Mouse (Mus musculus): ENCODE results near the gene Morn2. TPM values are rescaled to one million over a fixed set of nuclear protein-coding genes. Genes with fewer than 3 reads are reported as not detected.
"Not testable (repeated sequence)": the region's sequence is repeated elsewhere in the genome, so short reads cannot be mapped to it uniquely, and the experiment has no call there.

The Morn2 gene
- total RNA-seq (2021) = 1 to 10 TPM; 2.9 to 5.0 TPM
- long read RNA-seq, experiment 1, partial matches to known transcripts = 1 of 4 reads
- long read RNA-seq, experiment 1, other reads (novel, unspliced or antisense) = 1 of 4 reads
- long read RNA-seq, experiment 2, partial matches to known transcripts = 0 of 2 reads
- long read RNA-seq, experiment 2, other reads (novel, unspliced or antisense) = 0 of 2 reads

- peak; percentile 99 for DNase-seq
Measured at GRCm38 (mm10) chr17:80290074-80290657, at the start of gene Morn2, which contains the start of gene Dhx57. TSS of gene Morn2 (plus strand) at chr17:80290203. TSS of gene Dhx57 (minus strand) at chr17:80290476.

GRCm38 (mm10) chr17:80241594-80241993, 48.4 kb upstream of the Morn2 start:
- no peak for DNase-seq

- DNase-seq = no peak
Measured at GRCm38 (mm10) chr17:80243116-80243515, 46.9 kb upstream of the Morn2 start.

DNA sequence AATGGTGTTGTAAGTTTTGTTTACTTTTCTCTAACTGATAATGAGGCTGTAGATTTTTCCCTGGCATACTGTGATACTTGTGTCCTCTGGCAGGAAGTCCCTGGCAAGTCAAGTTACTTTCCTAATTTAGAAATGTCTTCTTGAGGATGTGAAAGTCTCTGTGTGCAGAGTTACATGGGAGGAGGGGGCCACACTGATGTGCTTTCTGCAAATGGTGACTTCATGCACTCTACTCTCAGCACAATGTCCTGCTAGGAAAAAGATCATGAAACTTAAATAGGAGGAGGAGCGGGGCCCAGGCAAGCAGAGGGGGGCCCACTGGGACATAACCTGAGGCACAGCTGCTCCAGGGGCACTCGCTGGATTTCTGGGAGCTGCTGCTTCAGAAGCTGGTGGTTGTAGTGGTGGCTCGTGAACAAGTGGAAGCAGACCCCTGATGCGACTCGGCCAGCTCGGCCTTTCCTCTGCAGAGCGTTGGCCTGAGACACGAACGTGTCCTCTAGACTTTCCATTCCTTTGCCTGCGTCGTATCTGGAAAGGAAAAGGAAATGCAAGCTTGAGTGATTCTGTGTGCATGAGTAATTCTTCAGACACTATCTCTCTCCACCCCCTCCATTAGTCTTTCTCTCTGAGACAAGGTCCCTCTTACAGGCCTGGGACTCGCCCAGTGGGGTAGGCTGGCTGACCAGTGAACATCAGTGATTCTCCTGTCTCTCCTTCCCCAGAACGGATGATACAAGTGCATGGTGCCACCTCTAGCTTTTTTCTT, 37.1 kb upstream of the Morn2 start:
- no peak for DNase-seq

GRCm38 (mm10) chr17:80254421-80254820, 35.6 kb upstream of the Morn2 start:
- DNase-seq = no peak

DNA sequence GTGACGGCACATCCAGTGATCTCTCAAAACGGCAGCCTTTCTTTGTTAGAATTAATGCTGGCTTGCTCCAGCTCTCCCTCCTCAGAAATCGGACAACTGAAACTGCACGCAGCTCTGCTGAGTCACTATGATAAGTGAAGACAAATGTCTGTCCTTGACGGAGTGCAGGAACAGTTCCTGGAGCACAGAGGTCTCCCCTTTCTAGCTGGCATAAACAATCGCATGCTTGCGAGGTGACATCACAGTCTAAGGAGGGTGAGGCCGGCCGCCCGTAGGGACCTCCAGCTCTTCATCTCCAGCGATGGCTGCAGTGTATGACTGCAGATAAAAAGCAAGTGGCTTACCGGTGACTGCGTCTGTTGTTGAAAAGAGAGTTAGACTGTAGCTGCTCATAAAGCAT, 34.8 kb upstream of the Morn2 start:
- DNase-seq = peak; percentile 49

DNA sequence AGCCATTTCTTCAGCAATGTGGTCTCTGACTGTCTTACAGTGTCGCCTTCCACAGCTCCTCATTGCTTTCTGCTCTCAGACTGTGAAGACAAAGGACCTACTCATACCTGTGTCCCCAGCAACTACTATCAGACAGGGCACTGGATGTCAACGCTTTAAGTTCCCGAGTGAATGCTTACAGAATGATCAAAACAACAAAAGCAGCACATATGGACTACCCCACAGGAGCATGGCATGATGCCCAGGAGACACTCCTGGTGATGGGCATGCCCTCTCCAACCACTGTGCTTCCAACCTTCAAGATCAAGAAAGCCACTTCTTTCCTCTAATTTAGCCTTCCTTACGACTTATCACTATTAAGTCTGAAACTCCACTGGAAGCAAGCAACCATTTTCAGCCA, 22.9 kb upstream of the Morn2 start:
- DNase-seq = no peak

- no peak for DNase-seq
Measured at GRCm38 (mm10) chr17:80268151-80268550, 21.9 kb upstream of the Morn2 start.

GRCm38 (mm10) chr17:80270622-80271021, 19.4 kb upstream of the Morn2 start:
- not testable (repeated sequence) for DNase-seq

DNA sequence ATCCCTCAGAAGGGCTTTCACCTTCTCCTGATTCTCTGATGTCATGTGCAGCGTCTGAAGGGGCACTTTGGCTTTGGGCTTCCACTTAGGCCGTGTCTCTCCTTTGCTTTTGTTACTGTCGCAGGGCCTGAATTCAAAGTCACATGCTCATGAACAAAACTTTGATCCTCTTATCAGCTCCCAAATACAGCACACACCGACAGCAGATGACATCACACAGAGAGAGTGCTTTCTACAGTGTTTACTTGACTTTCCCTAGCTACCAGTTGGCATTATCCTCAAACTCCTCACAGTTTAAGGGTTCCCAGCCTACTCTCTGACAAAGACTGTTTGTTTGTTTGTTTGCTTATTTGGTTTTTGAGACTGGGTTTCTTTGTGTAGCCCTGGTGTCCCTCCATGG, 11.7 kb upstream of the Morn2 start:
- DNase-seq = no peak

- no peak for DNase-seq
Measured at GRCm38 (mm10) chr17:80279340-80280070, 10.5 kb upstream of the Morn2 start.

DNA sequence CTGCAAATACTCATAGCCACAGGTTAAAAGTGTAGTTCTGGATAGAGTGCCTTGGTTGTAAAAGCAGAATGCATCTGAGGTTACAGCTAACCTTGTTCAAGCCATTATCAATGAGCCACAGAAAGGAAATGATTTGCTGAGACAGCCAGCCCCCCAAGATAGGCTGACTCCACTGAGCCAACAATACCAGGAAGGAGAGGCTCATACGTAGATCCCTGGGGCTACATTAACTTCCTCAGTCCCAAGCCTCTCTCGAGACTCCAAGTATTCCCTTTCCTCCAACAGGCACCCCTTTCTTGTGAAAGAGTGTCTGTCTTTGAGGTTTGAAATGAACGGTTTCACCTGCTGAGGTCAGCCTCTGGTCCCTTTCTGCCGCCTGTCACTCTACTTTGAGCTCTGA, 5.6 kb upstream of the Morn2 start:
- DNase-seq = no peak

DNA sequence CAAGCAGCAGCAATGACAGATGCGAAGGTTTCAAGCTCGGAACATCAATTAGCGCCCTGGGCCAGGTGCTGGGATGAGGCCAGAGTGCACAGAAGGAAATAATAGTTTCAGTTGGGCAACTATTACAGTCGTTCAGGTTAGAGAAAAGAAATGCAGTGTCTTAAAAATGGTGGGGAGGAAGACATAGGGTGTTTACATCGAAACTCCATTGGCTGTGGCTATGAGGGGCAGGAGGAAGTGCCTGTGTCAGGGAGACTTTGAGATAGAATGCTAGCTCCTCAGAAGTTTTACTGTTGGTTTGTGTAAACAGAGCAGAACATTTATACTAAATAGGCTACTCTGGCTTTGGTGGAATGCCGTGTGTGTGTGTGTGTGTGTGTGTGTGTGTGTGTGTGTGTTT, 2.0 kb upstream of the Morn2 start:
- no peak for DNase-seq

DNA sequence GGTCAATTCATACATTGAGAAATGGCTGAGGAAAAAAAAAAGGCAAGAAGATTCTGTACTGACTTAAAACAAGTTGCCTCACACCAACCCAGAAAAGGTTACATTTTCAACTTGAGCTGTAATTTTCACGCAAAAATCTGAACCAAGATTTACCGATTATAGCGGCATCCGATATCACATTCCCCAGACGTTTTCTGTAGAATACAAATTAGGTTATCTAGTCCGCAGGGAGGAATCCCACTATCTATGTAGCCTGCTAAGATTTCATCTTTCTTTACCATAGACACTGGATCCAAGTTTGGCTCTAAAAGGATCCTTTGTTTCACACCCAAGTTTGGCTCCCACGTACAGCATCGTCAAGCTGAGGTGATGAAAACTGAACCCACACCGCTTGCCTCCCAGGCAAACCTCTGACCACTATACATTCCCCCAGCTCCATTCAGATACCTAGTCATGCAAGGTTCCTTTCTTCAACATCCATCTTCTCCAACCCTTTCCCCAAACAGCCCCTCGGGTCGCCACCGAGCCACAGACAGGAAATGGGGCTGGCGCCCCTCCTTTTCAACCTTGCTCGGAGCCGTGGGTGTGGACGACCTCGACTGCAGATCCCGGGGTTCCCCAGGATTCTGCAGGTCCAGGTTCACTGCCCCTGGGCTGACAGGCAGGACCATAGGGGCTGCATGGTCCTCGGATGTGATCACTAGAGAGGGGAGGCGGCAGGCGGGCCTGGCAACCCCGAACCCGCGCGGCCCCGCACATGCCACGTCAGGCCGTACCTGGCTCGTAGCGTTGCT, 526 bp upstream of the Morn2 start:
- no peak for DNase-seq

DNA sequence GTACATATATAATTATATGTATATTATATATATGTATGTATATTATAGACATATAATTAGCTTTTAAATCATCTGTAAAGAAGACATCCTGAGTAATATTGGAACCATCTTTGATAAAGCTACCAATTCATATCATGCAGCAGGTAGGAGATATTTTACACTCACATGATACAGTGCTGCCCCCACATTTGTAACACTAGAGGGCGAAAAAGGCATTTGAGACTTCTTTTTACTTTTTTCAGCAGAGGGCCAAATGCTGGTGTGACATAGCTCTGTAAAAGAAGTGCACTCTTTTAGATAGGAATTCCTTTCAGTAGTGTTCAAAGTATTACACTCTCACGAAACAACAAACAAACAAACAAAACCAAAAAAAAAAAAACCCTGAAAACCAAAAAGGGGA, 1.1 kb downstream of the Morn2 start:
- no peak for DNase-seq

GRCm38 (mm10) chr17:80295258-80295657, 5.3 kb downstream of the Morn2 start:
- DNase-seq = no peak

GRCm38 (mm10) chr17:80298844-80299243, 8.8 kb downstream of the Morn2 start:
- no peak for DNase-seq

- DNase-seq = no peak
Measured at GRCm38 (mm10) chr17:80307251-80307650, 17.2 kb downstream of the Morn2 start, which contains the start of gene Arhgef33. TSS of gene Arhgef33 (plus strand) at chr17:80307407.

DNA sequence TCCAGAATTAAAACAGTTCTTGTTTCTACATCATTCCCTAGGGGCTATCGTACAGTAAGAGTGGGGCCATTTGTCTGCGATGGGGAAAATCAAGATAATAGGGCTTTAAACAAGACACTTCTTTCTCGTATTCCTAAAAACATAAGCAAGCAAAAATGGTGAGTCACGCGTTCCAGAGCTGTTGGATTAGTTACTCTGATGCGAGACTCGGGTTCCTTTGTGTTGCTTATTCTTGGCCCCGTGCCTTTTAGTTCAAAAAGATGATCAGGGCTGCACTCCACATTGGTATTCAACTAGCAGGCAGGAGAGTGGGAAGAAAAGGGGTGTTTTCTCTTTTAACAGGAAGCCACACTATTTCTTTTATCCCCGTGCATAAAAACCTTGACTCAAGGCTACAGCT, 21.8 kb downstream of the Morn2 start:
- no peak for DNase-seq

DNA sequence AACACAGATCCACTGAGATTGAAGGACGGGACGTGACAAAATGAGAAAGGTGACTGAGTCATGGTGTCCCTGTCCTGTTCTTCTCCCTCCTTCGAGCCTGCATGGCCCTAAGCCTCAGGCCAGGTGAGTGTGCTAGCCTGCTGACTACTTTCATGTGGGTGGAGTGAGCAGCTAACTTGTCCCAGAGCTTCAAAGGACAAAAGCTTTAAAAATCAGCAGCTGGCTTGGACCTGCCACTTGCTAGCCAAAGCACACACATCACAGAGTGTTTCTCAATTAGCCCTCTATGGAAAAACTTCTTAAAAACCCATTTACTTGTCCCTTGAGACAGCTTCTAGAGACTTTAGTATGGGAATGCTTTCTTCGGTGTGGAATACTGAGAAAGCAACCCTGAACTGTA, 22.4 kb downstream of the Morn2 start:
- no peak for DNase-seq

- no peak for DNase-seq
Measured at GRCm38 (mm10) chr17:80322228-80322627, 32.2 kb downstream of the Morn2 start.

DNA sequence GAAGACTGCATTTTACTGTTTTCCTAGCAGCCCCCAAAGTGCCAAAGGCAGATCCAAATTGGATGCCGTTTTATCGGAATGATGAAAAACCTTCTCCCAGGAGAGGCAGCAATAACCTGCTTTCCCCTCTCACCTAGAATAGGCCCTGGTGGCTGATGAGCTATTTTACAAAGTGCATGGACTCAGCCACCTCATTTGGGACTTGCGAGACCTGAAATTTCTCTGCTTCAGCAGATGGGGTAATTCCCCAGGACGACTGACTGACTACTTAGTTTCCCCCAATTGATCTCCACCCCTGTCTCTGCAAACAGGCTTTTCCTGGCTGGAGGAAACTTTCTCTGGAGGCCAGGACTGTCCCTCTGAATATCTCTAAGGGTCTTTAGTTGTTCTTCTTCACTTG, 33.0 kb downstream of the Morn2 start:
- DNase-seq = no peak

All from gastrocnemius, postnatal 10 days (tissue).